Mouse (Mus musculus) erythroid progenitor cell, adult 5-6 weeks (primary cell): ENCODE results near the gene Mcur1. TPM values are rescaled to one million over a fixed set of nuclear protein-coding genes. Genes with fewer than 3 reads are reported as not detected.

Experiments
- ATAC-seq: replicated peaks from 2 replicates; pipeline ENCODE4 v1.8.0; 2016; ENCODE audit warnings: moderate number of reproducible peaks, mild to moderate bottlenecking, moderate TSS enrichment, inconsistent platforms; ENCODE audit not compliant: poor library complexity, low FRiP score, severe bottlenecking
- total RNA-seq, 2 experiments: library from RNA; stranded (forward) in 1 of 2; stranded (reverse) in 1 of 2; fragments of 150-400 nt in 1 of 2; fragments of 186-747, 209-891 nt in 1 of 2; gene quantifications; 2 replicates each; pipeline versions ENCODE4 v1.2.3 to v1.2.4; 2015 to 2017; ENCODE audit warnings: low replicate concordance in 2 of 2

Gene Mcur1
- total RNA-seq, 2 experiments from 2014 or later = 4.7 to 11.3 TPM

DNA sequence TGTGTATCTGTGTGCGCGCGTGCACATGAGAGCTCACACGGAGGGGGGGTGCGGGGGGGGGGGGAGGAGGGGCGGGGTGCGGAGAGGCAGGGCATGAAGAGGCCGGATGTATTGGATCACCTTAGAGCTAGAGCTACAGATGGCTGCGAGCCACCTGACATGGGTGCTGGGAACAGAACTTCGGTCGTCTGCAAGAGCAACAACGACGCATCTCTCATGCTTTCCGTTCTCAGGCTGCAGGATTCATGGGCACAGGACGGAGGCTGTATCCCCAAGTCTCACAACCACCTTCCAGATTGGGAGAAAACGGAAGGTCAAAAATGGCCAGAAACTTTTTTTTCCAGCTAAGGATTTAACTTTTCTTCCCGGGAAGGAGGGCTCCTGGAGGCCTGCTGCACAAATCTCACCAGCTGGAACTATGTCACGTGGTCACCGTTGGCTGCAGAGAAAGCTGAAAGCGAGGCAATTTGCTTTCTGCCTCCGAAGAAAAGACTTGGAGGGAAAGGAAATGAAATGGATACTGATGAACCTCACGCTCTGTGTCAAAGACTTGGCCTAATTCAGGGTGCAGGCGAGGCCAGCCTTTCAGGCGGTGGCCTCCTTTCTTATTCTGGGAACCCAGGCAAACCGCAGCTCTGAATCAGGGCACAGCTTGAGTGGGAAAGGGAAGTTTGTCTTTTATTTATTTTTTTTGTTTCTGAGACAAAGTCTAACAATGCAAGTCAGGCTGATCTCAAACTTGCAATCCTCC, 7.3 kb upstream of the Mcur1 start:
- ATAC-seq = no peak

DNA sequence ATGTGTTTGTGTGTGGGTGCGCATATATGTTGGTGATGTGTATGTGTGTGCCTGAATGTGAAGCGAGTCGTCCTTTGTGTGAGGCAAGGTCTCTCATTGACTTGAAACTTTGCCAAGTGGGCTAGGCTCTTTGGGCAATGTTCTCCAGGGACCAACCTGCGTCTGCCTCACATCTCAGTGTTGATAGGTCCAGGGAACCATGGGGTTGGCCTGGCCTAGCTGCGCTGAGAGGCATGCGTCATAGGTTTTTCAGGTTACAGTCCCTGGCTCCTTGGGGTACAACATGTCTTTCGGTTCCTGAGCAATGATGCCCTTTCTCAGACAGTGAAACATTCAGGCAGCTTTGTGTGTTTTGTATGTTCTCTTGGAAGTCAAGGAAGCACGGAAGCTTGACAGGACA, 6.2 kb upstream of the Mcur1 start:
- ATAC-seq = no peak

DNA sequence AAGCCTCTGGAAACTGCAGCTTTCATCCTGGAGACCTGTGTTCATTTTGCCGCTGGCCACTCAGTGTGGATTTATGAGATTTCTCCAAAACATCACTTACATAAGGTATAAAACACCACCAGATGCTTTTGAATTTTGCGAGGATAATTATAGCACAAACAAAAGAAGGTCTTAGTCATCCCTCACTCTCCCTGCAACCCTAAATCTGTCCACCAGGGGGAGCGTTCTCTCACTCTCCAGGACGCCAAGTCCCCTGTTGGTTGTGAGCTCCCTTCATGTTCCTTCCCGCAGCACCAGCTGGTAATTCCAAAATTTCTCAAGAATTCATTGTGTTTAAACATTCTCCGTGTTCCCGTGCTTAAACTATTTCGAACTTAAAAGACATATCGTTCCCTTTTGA, 5.4 kb upstream of the Mcur1 start:
- peak; percentile 81 for ATAC-seq

DNA sequence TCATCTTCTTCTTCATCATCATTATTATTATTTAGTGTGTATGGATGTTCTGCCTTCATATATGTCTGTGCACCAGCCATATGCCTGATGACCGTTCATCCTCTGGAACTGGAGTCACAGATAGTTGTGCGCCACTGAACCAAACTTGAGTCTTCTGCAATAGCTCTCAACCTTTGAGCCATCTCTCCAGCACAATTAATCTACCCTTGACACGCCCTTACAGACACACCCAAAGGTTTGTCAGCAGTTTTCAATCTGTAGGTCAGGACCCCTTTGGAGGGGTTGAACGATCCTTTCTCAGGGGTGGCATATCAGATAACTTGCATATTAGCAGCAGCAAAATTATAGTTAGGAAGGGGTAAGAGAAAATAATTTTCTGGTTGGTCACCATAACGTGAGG, 4.7 kb upstream of the Mcur1 start:
- ATAC-seq = no peak

DNA sequence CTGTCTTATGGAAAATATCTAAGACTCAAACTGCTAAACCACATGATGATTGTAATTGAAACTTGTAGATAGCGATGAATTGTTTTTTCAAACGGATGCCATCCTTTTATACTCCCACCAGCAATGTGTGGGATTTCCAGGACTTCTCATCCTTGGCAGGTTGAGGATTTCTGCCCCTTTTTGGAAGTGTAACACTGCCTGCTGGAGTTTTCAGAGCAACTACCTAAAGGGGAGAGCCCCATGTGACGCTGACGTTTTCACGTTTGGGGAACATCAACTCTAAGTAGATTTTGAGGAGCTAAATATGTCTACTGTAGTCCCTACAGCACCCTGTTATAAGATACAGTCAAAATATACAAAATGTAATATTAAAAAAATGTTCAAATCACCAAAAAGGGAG, 2.7 kb upstream of the Mcur1 start:
- no peak for ATAC-seq

DNA sequence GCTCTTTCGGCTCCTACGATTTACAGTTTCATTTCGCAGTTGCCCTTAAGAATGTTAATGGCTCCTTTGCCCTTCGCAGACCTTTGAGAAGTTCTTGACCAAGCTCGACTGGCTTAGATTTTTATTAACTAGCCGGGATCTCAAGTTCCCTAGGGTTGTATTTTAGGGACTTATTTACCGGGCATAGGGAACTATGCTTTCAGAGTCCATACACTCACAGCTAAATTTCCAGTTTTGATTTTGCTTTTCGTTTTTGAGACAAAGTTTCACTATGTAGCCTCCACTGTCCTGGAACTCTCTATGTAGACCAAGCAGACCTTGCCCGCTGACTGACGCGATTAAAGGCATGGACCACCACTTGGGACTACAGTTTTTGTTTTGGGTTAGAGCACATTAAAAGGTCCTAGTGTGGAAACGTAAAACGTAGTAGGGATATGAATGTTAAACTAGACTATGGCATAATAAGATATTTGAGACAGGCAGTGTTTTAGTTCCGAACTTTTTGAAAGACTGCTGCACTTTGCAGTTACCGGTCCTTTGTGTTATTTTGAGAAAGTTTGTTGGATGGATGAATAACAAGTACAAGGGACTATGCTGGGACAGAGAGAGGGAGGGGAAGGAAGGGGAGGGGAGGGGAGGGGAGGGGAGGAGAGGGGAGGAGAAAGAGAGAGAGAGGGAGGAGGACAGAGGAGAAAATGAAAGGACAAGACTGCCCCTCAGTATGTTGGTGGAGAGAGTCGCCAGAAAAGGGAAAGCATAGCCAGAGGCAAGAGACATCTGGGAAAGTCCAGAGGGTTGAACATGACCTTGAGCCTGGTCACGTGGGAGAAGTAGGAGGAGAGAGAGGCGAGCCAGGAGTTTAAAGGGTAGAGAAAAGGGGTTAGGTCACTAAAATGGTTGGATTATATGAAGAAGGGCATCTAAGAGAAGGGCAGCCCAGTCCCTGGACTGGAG, 744 bp upstream of the Mcur1 start:
- 0 out of 2 replicates have a peak, but pooled peaks have one; percentile 22 for ATAC-seq

DNA sequence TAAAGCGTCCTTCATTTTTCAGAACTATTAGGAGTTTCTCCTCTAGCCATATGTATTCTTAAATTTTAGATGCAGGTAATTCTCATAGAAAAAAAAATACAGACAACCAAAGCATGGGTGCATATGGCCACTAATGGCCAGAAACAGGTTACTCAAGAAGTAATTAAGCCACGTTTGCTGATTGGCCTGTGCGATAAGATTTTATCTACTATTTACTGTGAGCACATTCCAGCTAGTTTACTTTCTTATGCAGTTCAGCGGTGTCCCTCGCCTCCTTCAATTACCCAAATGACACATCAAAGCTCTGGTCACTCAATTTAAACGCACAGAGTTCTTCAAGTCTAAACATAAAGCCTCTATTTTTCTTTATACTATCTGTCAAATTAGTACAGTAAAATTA, 1.0 kb downstream of the Mcur1 start:
- ATAC-seq = no peak

DNA sequence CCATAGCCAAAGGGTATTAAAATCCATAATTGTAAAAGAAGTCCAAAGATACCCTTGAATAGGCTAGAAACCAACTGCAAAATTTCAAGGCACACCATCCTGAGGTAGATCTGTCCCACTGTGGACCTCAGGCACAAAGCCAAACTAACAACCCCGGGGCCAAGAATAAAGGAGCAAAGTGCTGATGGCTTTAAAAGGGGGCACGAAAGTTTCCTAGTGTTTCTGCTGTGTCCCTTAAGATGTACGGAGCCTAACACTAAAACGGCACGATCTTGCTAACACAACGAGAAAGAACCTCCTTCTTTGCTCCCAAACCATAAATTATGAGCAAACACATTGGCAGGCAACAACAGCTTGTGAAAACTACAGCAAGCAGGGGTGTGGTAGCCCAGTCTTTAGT, 1.6 kb downstream of the Mcur1 start:
- no peak for ATAC-seq

DNA sequence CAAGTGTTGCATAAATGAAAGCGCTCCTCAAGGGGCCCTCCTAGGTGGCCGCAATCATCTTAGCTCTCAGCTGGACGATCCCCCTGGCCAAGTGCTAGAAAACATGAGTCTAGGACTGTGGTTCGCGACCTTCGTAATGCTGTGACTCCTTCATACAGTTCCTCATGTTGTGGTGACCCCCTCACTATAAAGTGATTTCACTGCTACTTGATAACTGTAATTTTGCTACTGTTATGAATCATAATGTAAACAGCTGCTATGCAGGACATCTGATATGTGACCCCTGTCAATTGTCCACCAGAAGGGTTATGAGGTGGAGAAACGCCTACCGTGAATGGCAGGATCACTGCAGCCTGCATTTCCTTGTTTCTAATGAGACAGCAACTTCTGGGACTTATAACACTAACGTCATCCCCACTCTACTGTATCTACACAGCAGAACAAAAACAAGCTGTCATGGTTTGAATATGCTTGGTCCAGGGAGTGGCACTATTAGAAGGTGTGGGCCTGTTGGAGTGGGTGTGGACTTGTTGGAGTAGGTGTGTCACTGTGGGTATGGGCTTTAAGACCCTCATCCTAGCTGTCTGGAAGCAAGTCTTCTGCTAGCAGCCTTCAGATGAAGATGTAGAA, 3.0 kb downstream of the Mcur1 start:
- ATAC-seq = no peak

DNA sequence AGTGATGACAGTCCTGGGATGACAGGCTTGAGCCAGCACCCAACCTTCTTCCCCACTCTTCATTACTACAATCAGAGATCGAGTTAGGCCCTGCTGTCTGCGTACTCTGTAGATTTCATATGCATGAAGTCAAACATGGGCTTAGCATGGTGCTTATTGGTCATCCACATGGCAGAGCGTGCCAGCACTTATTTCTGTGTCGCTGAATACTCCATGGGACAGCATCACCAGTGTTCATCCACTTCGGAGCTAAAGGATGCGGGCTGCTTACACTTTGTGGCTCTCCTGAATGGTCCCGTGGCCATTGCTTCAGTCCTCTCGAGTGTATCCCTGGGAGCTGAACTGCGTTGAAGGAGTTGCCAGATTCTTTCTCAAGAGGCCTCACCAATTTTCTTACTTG, 4.7 kb downstream of the Mcur1 start:
- no peak for ATAC-seq

DNA sequence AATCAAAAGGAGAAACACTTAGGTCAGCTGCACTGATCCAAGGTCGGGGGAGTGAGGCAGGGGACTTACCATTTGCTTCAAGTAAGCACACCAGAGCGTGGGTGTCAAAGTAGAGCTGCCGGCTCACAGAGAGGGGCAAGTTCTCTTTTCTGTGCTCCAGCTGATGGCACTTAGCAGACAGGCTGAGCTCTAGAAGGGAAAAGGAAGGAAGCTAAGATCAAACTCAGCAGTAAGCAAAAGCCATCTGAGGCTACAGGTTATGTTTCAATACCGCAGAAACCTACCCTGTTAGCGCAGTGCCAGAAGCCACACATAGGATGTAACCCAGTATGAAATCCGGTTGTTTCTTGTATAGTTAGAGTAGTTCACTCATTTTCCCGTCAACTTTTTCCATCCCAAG, 5.2 kb downstream of the Mcur1 start:
- ATAC-seq = no peak

DNA sequence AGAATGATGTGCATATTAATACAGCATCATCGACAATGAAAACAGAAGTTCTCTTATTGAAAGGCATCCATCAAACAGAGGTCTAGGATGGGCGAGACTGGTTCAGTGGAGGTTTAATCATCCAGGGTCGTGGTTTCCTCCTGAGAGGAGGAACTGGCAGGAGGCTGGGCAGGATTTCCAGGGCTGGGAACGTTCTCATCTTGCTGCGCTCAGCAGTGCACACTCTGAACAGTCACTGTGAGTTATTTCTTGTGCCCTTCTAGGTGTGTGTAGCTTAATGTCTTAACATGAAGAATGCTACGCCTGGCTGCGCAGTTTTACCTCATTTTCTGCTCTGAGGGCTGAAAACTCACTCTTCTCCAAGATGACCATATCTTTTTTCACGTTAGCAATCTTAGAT, 9.3 kb downstream of the Mcur1 start:
- no peak for ATAC-seq

DNA sequence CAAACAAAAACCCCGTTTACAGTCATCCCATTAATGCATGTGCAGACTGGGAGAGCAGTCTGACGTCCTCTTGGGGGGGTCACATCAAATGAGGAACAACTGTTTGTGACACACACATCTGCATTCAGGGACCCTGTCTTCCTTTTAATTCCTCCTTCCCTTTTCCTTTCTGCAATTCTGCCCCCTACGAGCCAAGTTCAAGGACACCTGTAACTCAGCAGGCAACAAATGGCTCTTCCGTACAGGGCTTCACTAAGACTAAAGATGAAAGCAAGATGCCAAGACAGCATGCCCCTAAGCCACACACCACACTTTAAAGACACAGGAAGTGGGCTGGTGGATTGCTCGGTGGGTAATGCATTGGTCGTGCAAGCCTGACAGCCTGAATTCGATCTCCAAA, 10.1 kb downstream of the Mcur1 start:
- ATAC-seq = no peak

DNA sequence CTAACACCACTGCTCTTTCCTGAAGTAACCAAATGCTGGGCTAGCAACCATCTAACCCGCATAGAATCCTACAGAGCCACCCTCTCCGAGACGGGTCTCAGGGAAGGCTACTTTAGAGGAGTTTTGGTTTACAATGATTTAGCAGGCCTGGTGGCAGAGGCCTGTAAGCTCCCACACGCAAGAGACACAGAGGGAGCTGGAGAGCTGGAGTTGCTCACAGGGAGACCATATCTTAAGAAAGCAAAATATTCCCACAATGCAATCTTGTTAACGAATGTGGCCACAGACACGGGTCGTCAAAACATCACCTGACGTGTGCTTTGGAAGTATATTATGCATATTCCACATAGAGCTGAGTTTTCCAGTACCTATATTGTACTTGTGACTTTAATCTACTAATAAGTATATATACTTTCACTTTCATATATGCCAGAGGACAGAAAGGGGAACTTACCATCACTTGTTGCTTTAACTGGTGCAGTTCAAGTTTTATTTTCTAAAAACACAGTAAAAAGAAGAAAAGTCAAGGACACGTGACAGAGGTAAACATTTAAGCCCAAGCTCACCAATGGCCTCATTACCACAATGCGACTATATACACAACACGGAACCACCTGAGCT, 10.8 kb downstream of the Mcur1 start:
- peak; percentile 37; the same call in 1 of the 2 replicates for ATAC-seq

DNA sequence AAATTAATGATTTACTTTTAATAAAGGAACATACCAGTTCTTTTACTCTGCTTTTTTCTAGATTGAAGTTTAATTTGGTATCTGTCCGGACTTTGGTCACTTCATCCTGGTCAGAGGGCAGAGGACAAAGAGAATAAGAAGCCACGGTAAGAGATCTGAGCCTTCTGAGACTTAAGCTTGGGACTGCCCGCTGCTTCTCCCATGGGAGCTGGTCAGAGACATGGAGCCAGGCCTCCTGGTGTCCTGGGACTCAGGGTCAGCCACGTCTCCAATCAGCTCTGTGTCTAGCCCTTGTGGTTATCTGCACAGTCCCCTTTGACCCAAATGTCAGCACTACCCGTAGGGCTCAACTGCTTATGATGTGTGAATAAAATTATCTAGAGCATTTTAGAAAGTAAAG, 11.4 kb downstream of the Mcur1 start:
- ATAC-seq = no peak

DNA sequence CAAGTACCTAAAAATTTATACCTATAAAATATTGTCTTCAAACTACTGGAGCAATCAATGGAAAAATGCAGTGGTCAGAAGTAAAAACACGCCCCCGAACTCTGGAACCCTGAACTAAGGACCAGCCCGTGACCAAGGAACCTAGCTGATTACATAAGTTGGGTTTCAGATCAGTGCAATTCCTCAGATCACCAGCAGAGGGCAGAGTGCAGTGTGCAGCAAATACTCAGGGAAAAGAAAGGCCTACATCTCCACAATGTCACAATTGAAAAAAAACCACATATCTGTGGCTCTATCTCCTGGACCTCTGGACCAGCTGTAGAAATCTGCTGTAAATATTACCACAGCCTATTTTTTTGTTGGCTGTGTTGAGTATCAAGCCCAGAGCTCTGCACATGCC, 13.1 kb downstream of the Mcur1 start:
- ATAC-seq = peak; percentile 68; the same call in 1 of the 2 replicates

DNA sequence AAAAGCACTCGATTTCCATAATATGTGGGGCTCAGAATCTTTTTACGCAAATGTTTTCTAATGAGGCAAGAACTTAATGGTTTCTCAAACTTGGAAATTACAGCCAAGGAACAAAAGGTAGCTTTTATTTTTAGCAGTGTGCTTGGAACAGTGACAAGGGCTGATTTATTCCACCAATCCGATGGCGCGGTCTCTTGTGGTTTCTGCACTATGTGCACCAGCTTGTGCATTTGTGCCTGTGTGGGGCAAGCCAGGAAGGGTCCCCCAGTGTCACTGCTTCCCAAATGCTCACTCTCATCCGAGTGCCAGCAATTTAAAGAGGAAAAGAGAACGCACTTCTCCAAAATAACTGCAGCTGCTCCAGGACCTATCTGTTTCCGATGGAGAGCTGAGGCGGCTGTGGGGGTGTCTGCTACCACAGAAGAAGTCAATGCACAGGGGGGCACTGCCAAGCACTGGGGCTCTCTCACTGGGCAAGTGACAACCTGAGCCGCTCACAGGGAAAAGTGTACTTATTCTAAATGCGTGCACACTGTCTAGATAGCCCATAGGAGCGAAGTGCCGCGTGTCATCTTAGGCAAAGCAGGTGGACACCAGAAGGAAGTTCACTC, 19.7 kb downstream of the Mcur1 start:
- no peak for ATAC-seq

DNA sequence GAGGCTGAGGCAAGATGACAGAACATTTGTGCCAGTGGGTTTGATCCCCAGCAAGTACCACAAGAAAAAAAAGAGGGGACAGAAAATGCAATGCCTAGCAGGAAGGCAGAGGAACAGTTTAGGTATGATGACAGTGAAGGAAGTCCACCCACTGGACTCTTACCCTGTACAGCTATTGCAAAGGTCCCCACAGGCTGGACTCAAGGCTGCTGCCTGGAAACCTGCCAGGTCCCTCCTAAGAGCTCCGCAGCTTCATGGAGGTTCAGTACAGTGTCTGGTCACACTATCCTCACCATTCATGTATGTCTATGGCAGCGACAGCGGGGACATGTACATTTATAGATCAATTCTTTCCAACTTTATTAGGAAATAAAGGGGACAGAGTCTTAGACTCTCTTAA, 20.6 kb downstream of the Mcur1 start:
- no peak for ATAC-seq

DNA sequence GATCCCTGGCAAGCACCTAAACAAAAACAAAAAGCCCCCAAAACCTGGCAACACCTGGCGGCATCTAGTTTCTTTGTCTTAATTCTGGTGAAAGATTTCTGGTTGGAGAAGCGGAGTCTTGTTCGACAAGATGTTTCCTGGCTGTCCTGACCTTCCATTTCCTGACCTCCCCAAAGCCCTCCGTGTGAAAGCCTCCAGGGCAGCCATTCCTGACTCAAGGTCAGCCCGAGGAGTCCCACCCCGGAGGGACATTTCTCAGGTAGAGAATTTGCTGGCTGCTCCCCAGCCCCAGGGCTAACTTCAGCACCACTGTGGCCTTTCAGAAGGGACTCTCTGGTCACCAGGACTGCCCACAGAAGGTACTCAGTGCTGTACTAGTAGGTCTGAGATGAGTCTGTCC, 22.1 kb downstream of the Mcur1 start:
- no peak for ATAC-seq

DNA sequence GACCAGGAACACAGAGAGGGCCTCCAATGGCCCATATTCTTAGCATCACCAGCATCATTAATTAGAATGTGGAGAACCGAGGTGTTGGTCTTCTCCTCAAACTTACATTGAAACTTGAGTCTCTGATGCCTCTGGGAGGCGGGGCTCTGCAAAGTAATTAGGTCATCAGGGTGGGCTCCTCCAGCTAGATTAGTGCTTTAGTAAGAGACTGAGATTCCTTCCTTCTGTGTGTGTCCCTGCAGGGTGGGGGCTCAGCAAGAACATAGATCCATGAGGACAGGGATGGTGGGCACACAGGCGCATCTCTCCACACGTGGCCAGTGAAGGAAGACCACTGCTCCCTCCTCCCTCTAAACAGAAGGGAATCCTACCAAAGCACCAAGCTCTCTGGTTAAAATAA, 26.0 kb downstream of the Mcur1 start:
- no peak for ATAC-seq
